In the genomic region with DNA sequence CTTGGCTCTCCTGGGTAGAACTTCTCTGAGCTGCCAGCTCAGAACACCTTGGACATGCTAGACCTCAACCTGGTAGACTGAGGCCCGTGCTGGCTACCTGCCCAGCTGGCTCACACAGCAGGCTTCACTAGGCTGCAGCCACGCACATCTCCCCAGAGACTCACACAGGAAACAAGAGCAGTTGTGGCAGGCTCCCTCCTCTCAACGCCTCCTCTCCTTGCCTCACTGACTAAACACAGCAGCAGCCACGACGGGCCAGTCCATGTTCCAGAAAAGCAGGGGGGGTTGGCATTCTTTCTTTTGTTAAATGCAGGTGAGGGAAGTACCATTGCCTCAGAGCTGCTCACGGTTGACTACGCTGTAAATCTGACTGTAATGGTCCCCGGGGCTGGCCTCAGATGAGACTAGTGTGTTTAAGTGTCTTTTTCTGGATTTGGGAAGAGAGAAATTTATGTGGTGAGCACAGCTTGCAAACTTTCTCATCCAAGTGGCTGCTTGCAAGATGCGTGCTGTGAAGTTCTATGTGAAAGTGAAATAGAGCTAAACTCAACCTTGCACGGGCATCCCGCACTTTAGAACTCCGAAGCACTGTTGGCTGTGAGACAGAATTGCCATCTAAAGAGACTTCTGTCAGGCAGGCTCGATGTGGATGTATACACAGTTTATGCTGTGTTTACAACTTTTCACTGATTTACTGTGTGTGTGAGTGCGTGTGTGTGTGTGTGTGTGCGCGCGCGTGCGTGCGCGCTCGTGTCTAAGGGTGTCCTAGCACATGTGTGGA, we compare ENCODE assay signal across 8 mouse cellular contexts.
DNase-seq lines count a peak whose midpoint lies in the region; ATAC-seq and TF ChIP-seq lines count a peak whose summit lies in the region.

No protein-coding gene starts in this region.

- H3K36me3 ChIP-seq in heart, adult 2 months (ENCODE audit: control insufficient read depth, insufficient read depth, low read length): peaks cover 37% of the 10 kb centered on the region
- H3K36me3 ChIP-seq in midbrain, embryonic 10.5 days: peaks cover 5% of the 10 kb centered on the region; the same call in 1 of the 2 replicates

- peak overlapping the region; percentile 44 for H3K4me3 ChIP-seq in heart, adult 2 months
- peak overlapping the region; percentile 51 for H3K4me3 ChIP-seq in midbrain, embryonic 10.5 days

- H3K27ac ChIP-seq in heart, adult 2 months: peak overlapping the region; percentile 70
- H3K27ac ChIP-seq in midbrain, embryonic 10.5 days (replicated peaks): peak overlapping the region; percentile 76

- TF ChIP-seq CTCF in heart, adult 2 months (IDR thresholded peaks at IDR 0.05): no peak

- ATAC-seq in erythroid progenitor cell, adult 5-6 weeks (replicated peaks; ENCODE audit: low FRiP score, poor library complexity, severe bottlenecking): no peak

- H3K79me2 ChIP-seq in heart, adult 2 months (replicated peaks; ENCODE audit: control insufficient read depth, insufficient read depth, low read length): peaks cover 4% of the 10 kb centered on the region; the same call in 1 of the 2 replicates

- no peaks in the 10 kb centered on the region for H3K27me3 ChIP-seq in heart, adult 2 months (ENCODE audit: control insufficient read depth, insufficient read depth, low read length)
- peaks cover 10% of the 10 kb centered on the region; the same call in 1 of the 2 replicates for H3K27me3 ChIP-seq in midbrain, embryonic 10.5 days (ENCODE audit: low read depth, poor library complexity, severe bottlenecking)

- peak; percentile 65 for TF ChIP-seq POLR2A in heart, adult 2 months (IDR thresholded peaks at IDR 0.05; ENCODE audit: insufficient read depth, low read depth, low read length)

- peak; percentile 68 for DNase-seq in adipocyte (ENCODE audit: low spot score)
- peak; percentile 86 for DNase-seq in embryo, embryonic 9.5 days (ENCODE audit: extremely low spot score)
- DNase-seq in heart, adult 2 months: peak; percentile 71 to 84
- DNase-seq in kidney, adult 11 months: peak; percentile 77
- DNase-seq in left cerebral cortex, postnatal 36 days (ENCODE audit: low spot score in 2 of 2): peak; percentile 81 to 82
- DNase-seq in midbrain, embryonic 10.5 days (ENCODE audit: low spot score): peak; percentile 75
- DNase-seq in right cerebral cortex, postnatal 36 days (ENCODE audit: low spot score in 2 of 2): peak; percentile 83 to 87

- H3K9me3 ChIP-seq in midbrain, embryonic 10.5 days (replicated peaks): no peaks in the 10 kb centered on the region

- intact Hi-C loops in heart, adult 2 months (cut with DNase I): no loop called here
- intact Hi-C loops in left cerebral cortex, postnatal 36 days (cut with DNase I): loop anchor here (5.0 kb wide), 1 partner anchor 37 kb away; no protein-coding TSS in a partner anchor

- 45% methylated on average over 22 of the region's 22 CpGs for WGBS in heart, adult 2 months
- 42% methylated on average over 22 of the region's 22 CpGs for WGBS in midbrain, embryonic 10.5 days

- H3K4me1 ChIP-seq in heart, adult 2 months (ENCODE audit: control insufficient read depth, insufficient read depth, low read length): peaks cover 29% of the 10 kb centered on the region
- H3K4me1 ChIP-seq in midbrain, embryonic 10.5 days: peaks cover 59% of the 10 kb centered on the region

- TF ChIP-seq EP300 in heart, adult 2 months (IDR thresholded peaks at IDR 0.05; ENCODE audit: insufficient read depth, low read depth, low read length): peak; percentile 64; the same call in 1 of the 2 replicates

- peak overlapping the region; percentile 41 for H3K9ac ChIP-seq in heart, adult 2 months (ENCODE audit: low read depth, low read length)
